Mouse (Mus musculus) right cerebral cortex, adult 2 months (tissue): Measurements from ENCODE around the gene Rere.

ENCODE experiments used
- DNase-seq, 2 experiments: peaks; one replicate each; pipeline ENCODE4 v3.0.0; 2021 to 2022; ENCODE audit warnings: low spot score in 2 of 2

Rere gene

DNA sequence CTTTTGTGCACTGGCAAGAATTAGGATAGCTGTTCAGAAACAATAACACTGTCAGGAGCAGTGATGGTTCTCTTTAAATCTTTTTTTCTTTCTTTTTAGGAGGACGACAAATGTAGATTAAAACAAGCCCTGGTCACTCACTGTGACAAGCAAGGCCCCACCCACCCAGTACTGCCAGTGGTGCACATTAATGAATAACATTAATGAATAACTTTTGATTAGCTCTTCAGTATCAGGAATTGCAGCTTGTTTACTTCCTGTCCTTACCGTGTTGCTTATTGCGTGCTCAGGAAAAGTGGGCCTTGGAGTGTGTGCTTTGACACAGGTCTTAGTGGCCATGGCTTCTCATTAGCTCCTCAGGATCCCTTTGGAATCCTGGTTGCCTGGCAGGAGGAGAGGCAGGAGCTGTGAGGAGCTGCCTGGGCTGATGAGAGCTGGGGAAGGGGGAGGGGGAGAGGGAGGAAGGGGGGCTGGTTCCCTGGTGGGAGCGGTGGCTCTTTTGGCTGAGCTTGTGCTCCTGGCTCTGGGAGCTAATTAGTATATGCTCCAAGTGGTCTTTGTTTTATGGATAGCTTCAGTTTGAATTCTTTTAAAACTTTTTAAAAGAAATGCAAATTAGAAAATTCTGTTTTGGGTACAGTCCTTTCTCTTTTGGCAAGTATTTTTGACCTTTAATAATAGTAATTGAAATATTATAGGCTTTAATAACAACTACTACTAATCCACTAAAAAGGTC is 65.4 kb downstream of the Rere start:
- no peak for DNase-seq

DNA sequence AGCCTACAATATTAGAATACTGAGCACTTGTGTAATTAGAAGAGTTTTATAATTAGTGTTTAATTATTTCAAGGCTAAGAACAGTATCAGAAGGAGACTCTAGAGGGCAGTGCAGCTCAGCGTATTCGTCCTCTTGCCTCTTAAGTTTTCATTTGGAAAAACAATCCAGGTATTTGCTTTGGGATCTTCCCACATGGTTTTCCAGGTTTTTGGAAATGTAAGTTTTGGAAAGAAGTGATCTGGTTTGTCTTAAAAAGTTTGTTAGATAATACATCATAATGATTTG is 65.9 kb downstream of the Rere start:
- no peak for DNase-seq

DNA sequence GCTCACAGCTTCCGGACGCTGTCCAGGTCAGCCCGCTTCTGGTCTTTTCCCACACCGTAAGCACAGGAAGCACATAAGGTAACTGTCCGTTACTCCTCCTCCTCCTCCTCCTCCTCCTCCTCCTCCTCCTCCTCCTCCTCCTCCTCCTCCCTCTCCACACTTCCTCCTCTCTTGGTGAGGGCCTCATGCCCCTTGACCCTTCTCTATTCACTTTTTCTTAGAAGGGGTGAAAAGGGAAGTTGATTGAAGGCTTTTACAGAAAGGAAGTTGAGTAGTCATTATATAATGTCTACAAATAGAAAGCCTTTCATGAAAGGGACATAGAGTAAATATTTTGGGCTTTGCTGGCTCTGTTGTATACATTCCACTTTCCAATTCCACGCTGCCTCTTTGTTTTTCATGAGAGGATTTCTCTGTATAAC is 68.2 kb downstream of the Rere start:
- no peak for DNase-seq

DNA sequence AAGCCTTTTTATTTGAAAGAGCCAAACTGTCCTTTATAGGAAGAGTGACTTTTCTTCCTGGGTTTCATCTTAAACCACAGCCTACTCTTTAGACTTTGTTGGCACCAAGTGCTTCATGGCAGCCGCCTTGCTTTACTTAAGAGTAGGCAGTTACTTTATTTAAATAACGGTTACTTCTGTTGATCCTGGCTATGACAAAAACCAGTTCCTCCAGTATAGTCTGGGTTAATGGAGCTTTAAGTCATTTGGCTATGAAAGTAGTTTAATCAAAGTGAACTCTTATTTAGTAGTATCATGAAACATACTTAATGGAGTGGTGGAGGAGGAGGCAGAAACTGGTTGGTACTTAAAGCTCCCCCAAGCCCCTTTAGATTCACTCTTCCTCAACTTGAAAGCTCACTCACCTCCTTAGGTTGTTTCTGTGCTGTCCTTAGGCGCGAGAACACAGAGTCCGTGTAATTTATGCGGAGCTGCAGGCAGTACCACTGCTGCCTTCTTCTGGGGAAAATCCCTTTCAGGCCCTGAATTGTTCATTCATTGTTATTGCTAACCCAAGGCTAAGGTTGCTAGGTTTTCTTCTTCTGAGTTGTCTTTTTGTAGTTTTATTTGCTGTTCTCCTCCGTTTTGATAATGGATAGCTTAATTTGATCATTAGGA is 70.1 kb downstream of the Rere start:
- no peak for DNase-seq

DNA sequence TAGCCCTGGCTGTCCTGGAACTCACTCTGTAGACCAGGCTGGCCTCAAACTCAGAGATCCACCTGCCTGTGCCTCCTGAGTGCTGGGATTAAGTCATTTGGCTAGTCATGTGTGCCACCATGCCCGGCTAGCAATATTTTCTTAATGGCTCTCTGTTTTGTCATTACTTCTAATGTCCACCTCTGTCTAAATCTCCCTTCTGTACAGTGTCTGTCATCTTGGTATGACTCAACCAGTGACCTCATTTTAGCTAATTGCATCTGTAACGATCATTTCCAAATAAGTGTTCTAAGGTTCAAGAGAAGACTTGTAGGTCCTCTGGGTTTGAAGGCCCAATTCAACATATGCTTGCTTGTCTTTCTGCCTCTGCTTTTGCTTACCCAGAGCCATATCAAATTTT is 71.3 kb downstream of the Rere start:
- DNase-seq: no peak

DNA sequence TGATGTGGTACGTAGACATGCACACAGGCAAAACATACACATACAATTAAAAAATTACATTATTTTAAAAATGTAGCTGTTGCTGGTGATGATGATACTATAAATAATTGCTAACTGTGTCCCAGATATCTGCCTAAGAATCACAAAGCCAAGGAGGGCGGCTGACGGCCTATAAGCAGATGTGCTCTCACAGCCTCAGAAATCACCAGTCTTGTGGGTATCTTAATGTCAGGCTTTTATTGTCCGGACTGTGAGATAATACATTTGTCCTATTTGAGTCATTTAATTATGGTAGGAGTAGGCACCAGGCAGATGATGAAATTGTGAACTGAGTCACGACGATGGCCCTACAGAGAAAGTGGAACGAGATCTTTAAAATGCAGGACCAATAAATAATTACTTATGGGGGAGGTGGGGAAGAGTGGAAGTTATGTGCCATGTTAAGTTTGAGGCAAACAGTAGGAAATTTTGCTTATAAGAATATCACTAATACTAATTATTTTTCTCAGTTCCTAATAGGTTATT is 72.0 kb downstream of the Rere start:
- DNase-seq: no peak

DNA sequence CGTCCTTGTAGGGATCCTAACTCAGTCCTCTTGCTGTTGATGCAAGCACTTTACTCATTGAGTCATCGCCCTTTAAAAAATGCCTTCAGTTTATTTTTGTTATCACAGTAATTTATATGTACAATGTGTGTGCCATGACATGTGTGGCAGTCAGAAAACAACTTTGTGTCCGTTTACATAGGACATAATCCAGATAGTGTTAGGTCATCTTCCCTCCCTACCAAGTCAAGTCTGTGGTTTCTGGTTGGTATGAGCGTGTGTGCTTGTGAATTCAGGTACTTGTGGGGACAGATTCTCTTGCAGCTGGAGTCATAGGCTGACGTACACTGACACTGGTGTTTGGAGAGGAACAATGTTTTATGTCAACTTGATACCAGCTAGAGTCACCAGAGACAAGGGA is 74.4 kb downstream of the Rere start:
- no peak for DNase-seq

DNA sequence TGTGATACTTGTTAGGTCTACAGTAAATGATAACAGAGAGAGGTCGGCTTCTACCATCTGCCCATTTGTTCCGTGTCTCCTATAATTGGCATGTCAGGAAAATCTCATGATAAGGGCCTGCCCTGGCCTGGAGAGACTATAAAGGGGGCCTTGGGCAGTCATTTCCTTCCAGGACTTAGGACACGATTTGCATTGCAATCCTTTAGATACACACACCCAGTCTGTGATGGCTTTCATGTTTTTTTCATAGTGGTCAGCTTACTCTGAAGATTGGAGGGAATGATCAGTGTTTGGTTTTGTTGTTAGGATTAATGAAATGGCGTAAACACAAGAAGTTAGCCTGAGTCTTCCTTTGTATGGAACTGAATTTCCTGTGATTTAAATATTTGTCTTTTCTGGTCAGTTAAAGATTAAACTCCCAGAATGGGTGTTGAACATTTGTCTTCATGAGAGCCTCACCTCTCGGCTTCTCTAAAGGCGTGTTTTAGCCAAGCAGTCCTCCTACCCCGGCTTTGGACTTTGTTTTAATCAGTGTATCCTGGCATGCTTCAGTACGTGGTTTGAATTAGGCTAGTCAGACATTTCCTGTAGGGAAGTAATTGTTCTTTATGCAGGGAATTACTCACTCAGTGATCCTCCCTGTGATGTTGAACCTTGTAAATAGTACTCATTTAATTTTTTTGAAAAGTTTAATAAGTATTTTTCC is 80.7 kb downstream of the Rere start:
- DNase-seq: no peak

DNA sequence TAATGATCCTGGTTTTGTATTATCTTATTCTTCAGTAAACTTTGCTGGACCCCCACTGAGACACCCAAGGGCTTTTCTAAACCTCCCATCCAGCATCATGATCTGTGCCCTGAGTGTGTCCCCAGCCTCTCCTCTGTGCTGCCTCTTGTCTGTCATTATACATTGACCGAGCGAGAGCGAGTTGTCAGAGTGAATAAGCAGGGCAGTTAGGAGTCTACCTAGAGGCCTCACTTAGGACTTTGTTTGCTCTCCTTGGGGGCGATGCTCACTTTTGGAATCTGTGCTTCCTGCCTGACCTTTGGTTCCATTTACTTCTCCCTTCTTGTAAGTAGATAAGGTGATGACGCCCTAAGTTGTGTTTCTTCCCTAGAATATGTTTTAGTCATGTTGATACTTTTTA is 81.4 kb downstream of the Rere start:
- DNase-seq: no peak

DNA sequence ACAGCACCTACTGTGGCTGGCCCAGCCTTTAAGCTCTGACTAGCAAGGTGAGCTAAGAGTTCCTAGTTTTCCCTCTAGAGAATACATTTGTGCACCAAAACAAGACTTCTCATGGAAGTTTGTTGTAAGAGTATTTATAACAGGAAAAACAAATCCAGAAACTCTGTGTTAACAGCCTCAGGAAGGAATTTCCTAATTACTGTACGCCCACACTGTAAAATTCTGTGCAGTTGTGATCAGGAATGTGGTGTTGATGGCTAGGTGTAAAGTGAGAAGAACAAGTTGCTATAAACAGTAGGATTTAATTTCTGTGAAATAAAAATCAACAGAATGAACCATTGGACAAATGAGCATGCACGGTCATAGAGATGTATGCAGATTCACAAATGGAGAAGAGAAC is 83.3 kb downstream of the Rere start:
- DNase-seq: no peak

DNA sequence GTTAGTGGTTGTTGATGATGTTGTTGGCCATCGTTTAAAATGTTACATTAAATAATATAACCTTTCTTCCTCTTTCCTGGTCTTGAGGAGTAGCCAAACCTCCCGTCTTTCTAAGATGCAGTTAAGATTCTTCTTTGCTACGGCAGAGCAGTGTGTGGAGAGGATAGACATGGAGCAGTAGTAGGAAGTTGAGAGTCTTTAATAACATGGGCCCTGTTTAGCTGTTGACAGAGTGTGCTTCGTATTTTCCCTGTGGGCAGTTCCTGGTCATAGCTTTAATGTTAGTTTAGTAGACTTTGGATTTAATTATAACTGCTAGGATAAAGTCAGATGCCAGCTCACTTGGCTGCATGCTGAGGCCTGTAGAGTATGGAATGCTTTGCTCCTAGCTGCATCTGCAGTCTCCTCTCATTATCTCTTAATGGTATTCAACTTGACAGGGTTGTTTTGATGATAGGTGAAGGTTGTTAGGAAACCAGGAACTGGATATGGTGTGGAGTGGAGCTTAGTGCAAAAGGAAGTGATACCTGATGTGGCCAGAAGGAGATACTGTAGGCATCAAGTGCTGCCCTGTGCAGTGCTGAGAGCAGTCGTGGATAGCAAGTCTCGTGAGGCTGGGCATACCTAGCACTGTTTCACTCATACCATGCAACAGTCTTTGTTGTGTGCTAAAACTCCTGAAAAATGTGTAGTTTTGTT is 85.2 kb downstream of the Rere start:
- no peak for DNase-seq

DNA sequence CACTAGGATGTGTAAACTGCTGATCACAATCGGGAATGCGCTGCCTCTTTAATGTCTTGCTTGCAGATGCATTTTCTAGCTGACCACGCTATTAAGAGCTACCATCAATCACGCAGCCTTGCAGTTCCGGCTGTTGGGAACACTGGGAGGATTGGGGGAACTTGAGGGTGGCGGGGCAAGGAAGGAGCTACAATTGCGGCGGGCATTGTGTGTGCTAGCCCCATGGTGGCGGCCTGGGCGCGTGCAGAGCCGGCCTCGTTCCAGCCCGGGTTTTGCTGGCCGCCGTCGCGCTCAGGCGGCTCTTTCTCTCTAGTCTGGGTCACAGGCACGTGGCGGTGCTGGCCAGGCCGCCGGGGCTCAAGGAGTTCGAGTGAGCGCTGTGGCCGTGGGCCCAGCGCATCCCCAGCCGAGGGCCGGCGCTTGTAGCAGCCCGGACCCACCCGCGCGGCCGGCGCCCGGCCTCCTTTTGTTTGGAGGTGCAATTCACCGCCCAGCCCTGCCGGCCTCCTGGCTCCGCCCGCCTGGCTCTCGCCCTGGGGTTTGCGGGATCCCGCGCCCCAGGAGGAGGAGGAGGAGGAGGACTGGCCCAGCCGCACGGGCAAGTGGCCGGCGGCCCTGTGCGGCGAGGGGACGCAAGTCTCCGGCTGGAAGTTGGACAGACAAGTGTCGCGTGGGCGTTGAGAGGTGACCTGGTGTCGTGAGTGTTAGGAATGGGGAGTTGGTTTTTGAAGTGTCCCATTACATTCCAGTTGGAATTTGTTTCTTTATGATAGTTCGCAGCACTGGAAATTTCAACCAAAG is 90.3 kb downstream of the Rere start:
- DNase-seq: peak; percentile 51 to 68

DNA sequence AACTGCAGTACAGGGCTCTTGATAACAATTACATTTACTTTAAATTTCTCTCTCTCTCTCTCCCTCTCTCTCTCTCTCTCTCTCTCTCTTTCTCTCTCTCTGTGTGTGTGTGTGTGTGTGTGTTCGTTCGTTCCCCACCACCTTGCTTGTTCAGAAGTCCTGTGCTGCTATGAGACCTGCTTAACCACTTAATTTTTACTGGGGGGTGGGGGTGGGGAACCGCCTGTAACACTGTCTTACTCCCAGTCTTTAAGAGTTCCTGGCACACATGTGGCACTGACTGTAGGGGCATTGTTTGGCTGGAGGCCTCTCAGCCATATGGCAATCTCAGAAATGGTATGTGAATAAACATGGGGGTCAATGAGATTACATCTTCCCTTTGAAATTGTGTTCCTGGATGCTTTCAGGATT is 91.2 kb downstream of the Rere start:
- no peak for DNase-seq

DNA sequence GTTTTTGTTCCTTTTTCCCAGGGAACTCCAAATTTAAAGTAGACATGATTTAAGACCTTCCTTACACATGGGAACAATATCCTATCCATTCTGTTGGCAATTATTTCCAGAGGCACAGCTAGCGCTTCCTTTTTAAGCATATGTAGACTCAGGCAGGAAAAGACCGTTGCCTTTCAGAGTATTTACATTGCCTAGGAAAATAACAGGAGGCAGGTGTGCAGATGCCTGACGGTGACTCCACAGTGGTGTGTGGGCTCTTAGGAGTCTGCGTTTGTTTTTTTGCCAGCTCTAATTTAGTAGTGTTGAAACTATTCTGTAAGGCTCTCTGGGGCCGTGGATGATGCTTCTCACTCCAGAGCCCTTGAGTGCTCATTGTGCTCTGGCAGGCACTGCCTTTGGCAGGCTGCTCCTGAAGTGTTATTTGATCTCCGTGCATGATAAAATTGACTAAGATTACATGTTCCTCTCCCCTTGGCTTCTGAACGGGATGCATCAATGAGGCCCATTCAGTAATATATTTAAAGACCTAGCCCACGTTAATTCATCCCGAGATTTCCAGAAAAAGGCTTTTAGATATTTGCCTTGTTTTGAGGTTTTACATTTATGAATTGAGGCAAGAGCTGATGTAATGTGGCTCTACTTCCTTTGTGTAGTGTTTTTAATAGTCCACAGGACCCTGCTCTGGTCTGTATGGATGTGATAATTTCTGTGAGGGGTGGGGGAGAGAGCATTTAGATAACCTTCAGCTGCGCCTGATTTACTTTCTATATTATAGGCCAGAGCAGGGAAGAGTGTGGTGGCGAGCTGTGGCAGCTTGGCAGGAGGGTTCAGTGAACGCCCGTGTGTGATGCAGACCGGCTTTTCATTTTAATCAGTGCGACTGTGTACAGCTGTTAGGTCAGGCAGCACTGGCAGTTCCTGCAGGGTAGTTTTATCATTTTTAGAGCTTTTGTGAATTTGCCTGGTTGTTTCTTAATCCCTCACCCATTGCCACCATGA is 92.0 kb downstream of the Rere start:
- peak; percentile 27 to 44 for DNase-seq

DNA sequence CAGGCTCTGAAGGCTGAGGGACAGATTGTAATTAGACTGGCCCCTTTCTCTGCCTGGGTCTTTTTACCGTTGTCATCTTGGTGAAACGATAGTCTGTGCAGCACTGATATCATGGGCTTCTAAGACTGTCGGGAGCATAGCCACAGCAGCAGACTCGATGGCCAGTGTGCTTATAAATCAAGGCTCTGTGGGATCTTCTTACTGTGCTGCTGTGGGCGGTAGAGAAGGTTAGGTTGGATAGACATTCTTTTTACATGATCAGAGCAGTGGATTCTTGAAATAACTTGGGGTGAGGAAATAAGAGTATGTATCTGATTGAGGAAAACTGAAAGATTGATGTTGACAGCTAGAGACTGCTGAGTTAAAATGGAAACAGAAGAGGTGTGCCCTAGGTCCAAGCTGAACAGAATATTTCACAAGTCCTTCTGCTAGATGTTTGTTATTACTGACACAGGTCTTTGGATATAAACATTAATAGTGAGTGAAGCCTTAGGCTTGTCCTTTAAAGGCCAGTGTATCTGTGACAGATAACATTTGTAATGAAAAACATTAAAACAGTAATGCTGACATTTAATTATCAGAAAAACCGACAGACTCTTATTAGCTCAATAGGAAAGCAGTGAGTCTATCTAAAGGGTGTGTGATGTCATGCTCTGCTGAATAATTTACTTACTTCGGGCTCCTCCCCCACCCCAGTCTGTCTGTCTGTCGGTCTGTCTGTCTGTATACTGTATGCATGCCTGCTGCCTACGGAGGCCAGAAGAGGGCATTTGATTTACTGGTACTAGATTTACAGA is 93.4 kb downstream of the Rere start:
- no peak for DNase-seq

DNA sequence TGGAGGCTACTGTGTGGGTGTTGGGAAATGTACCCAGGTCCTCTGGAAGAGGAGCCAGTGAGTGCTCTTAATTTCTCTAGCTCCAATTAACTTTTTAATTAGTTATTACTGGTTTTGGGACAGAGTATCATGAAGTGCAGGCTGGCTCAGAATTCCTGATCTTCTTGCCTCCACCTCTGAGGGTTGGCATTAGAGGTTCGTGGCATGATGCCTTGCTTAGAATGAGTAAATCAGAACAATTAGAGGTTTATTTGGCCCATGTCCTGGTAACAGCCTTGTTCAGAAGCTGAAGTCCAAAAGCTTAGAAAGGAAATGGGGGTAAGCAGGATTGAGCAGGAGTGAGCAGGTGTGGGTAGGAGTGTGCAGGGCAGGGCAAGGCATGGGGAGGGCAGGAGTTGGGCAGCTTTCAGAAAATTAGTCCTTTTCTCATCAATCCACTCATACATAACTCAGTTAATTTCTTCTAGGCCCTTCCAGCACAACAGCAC is 94.0 kb downstream of the Rere start:
- no peak for DNase-seq

DNA sequence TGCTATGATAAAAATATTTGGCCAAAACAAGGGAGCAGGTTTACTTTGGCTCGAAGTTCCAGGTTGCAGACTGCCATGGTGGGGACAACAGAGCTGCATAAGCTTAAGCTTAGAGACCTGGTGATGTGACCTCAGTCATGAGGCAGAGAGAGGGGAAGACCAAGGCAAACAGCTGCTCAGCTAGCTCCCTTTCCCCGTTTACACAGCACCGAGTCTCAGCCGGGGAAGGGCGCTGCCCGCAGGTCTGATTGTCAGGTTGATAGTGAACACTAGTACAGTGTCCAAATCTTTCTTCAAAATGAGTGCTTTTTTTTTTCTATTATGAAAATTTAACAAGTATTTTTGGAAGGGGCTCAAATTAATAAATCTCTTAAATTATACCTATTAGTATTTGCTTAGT is 97.9 kb downstream of the Rere start:
- DNase-seq: no peak

DNA sequence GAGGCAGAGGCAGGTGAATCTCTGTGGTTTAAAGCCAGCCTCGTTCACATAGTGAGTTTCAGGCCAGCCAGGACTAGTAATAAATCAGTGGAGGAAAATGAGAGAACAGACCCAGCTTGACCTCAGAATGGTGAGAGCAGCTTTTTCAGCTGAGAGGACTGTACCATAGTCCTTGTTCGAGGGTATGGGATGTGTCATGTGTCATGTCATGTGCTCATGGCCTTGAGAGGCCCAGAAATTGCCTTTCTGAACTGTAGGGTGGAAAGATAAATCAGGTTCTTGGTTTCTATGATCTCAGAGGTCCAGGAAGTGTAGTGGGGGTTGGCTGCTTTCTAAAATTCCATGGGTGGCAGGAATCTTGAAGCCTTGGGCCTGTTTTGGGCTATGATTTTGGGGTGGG is 98.3 kb downstream of the Rere start:
- no peak for DNase-seq

DNA sequence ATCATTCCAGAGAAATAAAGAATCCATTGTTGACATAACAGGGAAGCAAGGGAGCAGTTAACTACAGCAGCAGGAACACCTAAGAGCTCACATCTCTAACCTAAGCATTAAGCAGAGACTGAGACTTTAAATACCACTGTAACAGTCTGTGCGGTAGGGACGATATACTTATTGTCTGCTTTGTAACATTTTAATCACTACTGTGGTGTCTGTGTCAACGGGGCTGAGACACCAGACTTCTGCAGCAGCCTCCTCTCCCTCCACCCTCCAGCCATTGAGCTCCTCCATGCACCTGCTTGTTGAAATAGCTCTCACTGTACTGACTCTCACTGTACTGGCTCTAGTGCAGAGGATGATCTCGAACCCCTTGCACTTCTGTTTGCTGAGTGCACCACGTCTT is 98.8 kb downstream of the Rere start:
- DNase-seq: no peak
